Mouse (Mus musculus): ENCODE measurements around the gene Man1a.

Gene Man1a

DNA sequence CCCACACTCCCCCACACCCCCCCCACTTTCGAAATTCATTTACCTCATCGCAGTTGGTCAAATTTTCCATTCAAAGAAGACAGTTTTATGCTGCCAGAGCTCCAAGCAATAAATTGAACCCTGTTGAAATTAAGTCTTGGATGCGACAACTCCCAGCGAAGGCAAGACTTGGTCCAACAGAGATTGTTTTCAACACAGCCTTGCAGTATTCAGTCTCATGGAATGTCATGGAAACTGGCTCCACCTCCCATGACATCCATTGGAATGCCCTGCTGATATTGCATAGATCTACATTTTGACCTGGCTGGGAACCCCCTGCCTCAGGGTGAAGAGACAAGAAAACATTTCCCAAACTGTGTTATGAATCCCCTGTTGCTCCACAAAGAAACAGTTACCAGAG is at the start of gene Man1a:
TSS of gene Man1a (minus strand) at position 190 of the 400 bp plus-strand sequence.
- DNase-seq (ENCODE audit: low spot score in 2 of 2) = no peak

GRCm38 (mm10) chr10:54121816-54122215 is 45.4 kb upstream of the Man1a start:
- no peak for DNase-seq (ENCODE audit: low spot score in 2 of 2)

DNA sequence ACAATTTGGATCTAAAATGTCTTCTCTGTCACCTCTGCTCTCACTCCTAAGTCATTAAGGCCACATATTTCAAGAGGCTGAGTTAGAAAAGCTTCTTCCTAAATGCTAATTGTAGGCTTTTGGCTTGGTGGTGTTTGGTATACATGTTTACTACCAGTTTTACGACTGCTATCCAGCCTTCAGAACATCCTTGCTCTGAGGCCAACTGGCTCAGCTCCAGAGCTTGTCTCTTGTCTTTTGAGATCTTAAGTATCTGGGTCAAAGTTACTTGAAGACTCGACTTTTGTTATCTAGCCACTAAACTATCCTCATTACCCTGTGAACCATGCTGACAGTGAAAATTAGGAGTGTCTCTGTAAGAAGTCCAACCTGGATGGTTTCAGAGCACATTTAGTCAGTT is 44.0 kb upstream of the Man1a start:
- DNase-seq (ENCODE audit: low spot score in 2 of 2) = no peak

GRCm38 (mm10) chr10:54119303-54119702 is 42.9 kb upstream of the Man1a start:
- no peak for DNase-seq (ENCODE audit: low spot score in 2 of 2)

DNA sequence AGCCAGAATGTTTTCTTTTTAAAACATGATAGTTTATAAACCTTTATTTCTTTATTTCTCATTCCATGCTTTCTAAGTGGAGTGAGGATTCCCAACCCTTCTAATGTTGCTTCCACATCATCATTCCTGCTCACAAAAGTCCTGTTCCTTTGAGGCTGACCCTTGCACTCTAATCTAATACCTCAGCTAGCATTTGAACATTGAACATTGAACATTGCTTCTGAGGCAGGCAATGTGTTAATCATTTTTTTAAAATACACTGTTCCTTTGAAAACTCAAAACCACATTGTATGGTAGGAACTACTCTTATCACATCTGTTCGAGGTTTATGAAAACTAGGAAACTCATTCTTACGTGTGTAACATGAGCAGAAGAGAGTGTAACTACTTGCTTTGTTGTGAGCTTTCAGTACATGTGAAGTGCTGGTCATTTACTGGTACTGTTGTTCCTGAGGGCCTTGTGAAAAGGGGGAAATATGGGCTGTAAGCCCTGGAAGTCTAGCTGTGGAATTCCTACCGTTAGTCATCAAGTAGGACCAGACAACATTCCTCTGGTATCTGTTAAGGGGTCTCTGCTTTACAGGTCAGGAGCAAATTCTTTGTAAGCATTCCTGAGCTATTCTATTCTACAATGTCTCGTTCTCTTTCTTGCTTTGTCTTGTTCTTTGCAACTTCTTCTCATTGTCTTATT is 42.0 kb upstream of the Man1a start:
- no peak for DNase-seq (ENCODE audit: low spot score in 2 of 2)

DNA sequence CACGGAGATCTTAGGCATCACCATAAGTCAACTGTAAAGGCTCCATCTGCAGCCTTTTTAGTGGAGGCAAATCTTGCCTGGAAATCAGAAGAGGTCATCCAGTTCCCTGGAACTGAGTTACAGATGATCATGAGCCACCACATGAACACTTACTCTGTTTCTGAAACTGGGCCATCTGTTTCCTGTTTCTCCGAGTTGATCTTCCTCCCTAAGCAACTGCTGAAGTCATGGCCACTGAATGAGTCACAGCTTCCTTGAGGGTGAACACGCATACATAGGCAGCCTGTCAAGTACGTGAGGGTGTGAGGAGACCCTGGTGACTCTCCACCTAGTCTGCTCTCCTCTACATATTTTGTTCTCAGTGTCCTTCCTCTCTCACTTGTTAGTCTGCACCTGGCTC is 41.4 kb upstream of the Man1a start:
- DNase-seq (ENCODE audit: low spot score in 2 of 2) = peak in 1 of 2 experiments; percentile 7

DNA sequence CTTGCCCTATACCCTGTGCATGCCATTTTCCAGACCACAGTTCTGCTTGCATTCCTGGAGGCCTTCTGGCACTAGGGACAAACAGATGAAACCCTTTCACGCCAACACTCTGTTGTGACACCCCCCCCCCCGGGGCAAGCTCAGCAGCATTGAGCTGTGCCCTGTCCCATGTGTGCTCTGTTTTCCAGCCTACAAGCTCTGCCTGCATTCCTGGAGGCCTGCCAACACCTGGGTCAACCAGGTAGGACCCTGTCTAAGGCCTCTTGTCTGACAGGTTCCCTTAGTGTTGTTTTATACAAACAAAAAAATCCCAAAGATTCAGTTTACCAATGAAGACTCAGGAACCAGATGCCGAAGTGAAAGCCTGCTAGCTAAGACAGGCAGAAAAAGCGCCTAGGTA is 27.3 kb upstream of the Man1a start:
- DNase-seq (ENCODE audit: low spot score in 2 of 2) = no peak

DNA sequence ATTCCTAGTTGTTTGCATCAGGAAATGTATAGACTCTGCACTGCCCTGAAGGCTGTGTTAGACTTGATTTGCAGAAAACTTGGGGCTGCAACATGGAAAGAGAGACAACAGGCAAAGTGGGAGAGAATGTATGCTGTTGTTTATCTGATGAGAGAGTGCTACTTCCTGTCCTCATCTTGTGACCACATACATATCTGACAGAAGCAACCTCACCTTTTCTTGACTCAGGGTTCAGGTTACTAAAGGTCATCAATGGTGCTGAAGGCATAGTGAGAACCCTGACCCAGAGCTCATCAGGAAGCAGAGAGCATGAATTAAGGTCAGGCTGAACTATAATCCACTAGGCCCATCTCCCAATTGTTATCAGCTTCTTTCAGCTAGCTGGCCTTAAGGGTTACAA is 15.7 kb upstream of the Man1a start:
- DNase-seq (ENCODE audit: low spot score in 2 of 2) = no peak

GRCm38 (mm10) chr10:54089923-54090322 is 13.5 kb upstream of the Man1a start:
- no peak for DNase-seq (ENCODE audit: low spot score in 2 of 2)

DNA sequence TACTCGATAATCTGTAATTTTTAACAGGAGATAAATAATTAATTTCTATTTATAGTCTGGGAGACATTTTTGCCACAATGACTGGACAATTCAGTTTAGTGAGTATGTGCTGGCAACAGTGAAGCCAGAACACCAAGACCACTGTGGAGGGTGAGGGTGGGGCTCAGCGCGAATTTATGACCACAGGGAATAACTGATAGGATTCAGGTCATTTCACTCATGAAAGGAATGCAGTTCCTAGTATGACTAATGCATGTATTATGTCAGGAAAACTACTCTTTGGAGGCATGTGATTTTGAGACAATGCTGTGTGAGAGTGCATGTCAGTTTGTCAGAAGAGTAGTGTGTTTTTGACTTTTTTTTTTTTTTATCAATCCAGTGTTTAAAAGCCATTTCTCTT is 10.9 kb upstream of the Man1a start:
- DNase-seq (ENCODE audit: low spot score in 2 of 2) = no peak

DNA sequence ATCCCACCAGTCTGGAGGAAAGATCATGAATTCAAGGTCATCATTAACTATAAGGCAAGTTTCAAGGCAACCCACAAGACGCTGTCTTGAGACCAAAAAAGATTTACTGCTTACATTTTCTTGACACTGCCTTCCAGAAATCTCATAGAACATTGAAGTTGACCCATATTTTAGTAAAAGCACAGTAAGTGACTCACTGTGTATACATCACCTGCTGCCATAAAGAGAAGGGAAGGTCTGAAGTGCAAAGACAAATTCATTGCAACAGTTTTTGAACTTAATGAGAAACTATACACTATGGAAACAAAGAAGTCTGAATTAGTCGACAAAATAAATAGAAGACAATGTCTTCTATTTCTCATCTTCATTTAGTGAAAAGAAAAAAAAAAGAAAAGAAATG is 8.7 kb upstream of the Man1a start:
- DNase-seq (ENCODE audit: low spot score in 2 of 2) = no peak

DNA sequence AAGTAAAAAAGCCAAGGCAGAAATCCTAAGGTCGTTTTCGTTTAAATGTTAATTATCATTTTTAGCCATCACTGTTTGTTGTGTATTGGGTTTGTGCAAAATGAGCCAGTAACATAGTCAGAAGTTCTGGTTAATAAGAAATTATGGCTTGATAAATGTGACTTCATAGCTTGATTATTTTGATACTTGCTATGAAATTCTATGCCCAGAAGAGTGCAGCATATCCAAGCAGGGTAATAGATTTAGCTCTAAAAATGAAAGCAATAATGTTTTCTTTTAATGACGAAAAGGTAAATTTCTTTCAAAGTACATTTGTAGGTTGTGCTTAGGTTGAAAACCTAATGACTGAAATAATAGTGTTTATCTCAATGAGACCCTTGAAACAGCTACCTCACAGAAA is 596 bp upstream of the Man1a start:
- DNase-seq (ENCODE audit: low spot score in 2 of 2) = no peak

DNA sequence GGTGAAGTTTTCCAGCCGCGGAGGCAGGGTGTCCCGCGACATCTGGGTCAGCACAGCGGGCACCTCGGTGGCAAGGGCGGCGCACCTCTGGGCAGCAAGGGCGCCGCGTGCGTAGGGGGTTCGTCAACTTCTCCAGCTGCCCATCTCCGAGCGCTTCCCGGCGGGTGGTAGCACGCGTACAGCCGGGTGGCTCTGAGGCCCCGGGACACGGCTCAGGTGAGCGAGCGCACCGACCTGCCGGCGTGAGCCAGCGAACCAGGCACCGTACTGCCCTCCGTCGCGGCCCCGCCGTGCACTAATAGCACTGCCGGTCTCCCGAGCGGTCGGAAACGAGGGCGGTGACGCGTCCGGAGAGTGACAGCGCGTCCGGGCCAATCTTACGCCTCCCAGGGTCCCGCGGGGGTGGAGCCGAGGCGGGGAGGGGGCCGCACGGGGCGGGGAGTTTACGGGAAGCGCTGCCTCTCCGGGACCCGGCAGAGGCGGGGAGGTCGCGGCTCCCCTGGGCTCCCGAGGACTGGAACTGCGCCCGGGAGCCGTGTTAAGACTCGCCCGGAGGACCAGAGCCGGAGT is 883 bp downstream of the Man1a start:
- DNase-seq (ENCODE audit: low spot score in 2 of 2) = peak; percentile 75 to 76

- DNase-seq (ENCODE audit: low spot score in 2 of 2) = no peak
These were observed 1.6 kb downstream of the Man1a start for GRCm38 (mm10) chr10:54074609-54075421.

GRCm38 (mm10) chr10:54074247-54074608 is 2.2 kb downstream of the Man1a start:
- DNase-seq (ENCODE audit: low spot score in 2 of 2) = no peak

DNA sequence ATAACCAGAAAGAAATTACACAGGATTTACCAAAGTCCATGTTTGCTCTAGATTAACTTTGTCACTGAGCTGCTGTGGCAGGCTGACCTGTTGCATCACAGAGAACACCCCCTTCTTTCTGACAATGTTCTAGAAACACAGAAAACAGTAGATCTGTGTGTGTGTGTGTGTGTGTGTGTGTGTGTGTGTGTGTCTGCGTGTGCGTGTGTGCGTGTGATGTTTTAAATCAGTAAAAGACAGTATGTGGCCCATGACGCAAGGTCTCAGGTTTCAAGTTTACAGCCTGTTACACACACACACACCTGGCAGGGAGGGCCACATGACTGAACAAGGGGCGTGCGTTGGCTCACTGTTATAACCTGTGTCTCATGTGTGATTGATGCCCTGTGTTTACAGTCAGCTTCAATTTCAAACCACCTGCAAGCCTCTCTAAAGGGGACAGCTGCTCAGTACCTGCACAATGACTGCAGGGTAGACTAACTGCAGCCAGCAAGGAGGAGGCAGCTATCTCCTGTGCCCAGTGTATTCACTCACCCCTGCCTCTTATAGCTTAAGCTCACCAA is 2.7 kb downstream of the Man1a start:
- DNase-seq (ENCODE audit: low spot score in 2 of 2) = no peak

- DNase-seq (ENCODE audit: low spot score in 2 of 2) = no peak
These were observed 4.1 kb downstream of the Man1a start for GRCm38 (mm10) chr10:54072336-54072735.

DNA sequence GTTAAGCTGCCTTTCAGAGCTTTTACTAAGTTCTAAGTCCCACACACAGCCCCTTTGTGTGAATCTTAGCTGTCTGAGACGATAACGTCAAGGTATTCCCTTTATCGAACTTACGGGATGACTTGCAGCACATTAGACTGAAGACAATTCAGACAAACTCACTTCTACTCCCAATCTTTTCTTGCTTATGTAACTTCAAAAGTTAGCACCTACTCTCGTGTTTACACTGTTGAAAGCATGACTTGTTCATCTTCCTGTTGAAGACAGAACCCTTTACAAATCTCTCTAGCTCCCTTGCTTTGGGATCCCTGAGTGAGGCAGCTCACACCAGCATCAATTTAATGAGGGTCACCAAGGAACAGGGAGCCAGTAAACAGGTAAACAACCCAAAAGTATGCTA is 5.9 kb downstream of the Man1a start:
- DNase-seq (ENCODE audit: low spot score in 2 of 2) = no peak

DNA sequence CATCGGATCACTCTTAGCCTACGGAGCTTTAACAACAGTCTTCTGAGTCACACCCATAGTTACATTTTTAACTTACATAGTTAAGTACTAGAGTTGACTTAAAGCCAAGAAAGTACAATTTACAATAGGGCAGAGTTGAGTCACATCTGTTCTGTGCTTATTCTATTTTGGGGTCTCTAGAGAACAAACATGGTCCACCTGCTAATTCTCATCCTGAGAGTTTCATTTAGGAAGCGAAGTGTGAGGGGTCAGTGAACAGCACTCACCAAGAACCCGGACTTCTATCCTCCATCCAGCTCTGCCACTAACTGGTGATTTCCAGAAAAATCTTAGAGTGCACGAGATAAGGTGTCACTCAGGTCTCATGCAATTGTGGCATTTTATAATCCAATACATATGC is 7.0 kb downstream of the Man1a start:
- no peak for DNase-seq (ENCODE audit: low spot score in 2 of 2)

- DNase-seq (ENCODE audit: low spot score in 2 of 2) = no peak
These were observed 9.7 kb downstream of the Man1a start for GRCm38 (mm10) chr10:54066683-54067082.

DNA sequence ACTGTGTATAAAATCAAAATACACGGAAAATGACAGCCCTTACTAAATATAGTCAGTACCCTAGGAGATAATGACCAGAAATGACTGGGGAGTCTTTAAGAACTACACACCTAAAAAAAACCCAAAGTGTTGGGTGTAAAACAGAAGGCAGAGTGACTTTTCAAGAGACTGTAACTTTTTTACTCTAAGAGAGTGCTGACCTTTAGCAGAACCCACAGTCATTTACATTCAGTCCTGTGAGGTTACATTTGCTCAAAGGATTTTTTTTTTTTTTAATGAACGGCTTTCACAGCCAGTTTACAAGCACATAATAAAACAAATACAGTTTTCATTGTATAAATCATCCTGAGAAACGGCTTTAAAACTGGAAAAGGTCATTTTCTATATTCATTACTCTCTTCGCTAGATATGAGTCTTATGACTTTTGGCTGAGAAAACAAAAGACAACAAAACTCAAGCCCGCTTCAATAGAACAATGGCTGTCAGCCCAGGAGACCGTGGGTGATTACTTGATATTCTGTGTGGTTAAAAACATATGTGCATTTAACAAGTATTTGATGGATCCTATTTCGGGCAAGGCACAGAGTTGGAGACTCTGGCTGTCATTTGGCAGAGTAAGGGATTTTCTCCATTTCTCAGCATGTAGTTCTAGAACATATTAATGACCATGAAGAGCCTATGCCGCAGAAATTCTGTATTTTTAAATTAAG is 12.7 kb downstream of the Man1a start:
- DNase-seq (ENCODE audit: low spot score in 2 of 2) = no peak

GRCm38 (mm10) chr10:54062835-54063234 is 13.6 kb downstream of the Man1a start:
- no peak for DNase-seq (ENCODE audit: low spot score in 2 of 2)

All from right cerebral cortex, postnatal 36 days (tissue).